Mouse (Mus musculus) cerebellum, adult 2 months (tissue): Measurements from ENCODE around the gene Prox1.

Experiments used
- CTCF ChIP-seq: fragments of 200-500 bp; IDR thresholded peaks from 2 replicates; pipeline ENCODE4 v1.5.1; 2011; ENCODE audit warnings: low read depth, mild to moderate bottlenecking, control low read depth, low read length, moderate library complexity, borderline replicate concordance; ENCODE audit not compliant: insufficient read depth
- POLR2A ChIP-seq: fragments of 200-500 bp; IDR thresholded peaks from 2 replicates; pipeline ENCODE4 v1.6.1; 2011; ENCODE audit warnings: low read length, control low read depth, borderline replicate concordance; ENCODE audit not compliant: insufficient read depth

- TF ChIP-seq CTCF (no peak), POLR2A (no peak)
These were observed 63.7 kb downstream of the Prox1 start for GRCm38 (mm10) chr1:190106674-190107420.
